Mouse (Mus musculus): ENCODE results near the gene Dnajb13. TPM values are rescaled to one million over a fixed set of nuclear protein-coding genes. Genes with fewer than 3 reads are reported as not detected.

Dnajb13 gene
- total RNA-seq, 1 experiment from 2014 or later, result 1.0 TPM

DNA sequence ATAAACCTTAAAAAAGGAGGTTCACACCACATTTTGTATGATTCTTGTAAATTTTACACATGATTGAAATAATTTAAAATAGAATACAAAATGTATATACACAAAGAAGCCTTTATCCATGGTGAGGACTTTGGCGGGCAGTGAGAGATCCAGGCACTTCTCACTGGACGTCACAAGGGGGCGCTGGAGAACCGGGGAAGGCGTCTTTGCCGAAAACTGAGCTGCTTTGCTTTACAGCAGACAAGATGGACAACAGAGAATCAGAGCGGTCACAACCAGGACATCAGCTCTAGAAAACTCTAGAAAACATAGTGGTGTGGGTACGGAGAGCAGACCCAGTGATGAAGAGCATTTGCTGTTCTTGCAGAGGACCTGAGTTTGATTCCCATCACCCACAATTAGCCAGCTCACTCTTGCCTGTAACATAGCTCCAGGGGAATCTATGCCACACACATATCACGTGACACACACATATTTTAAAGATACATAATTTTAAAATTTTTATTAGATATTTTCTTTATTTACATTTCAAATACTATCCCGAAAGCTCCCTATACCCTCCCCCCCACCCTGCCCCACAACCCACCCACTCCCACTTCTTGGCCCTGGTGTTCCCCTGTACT is 6.0 kb upstream of the Dnajb13 start:
- ATAC-seq (ENCODE audit: extremely low read depth, insufficient number of reproducible peaks, low FRiP score, poor library complexity, severe bottlenecking), result peak; percentile 94

DNA sequence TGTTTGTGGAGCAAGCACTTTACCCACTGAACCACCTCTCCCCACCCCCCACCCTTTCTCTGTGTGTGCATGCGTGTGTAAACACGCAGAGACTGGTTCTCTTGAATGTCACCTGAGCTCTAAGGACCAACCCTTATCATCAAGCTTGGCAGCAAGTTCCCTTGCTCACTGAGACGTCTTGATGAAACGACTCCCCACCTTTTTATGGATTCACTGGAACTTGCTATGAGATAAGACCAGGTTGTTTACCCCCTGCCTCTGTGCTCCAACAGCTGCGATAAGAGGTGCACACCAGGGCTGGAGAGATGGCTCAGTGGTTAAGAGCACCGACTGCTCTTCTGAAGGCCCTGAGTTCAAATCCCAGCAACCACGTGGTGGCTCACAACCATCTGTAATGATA is 5.4 kb upstream of the Dnajb13 start:
- no peak for ATAC-seq (ENCODE audit: extremely low read depth, insufficient number of reproducible peaks, low FRiP score, poor library complexity, severe bottlenecking)

DNA sequence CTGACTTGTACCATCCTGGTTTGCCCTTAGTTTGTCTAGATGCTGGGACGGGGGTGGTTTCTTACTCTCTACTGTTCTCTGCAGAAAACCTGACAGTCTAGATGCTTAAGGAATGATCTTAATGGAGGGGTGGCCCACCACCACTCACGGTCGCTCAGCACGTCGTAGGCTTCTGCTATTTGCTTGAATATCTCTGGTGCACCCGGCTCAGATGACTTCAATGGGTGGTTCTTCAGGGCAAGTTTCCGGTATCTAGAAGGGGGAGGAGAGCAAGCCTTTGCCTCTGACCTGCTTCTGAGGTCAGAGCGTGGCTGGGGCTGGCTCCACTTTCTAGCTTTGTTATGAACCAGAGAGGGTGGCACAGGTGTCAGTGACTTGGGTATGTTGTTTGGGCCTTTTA is 3.2 kb downstream of the Dnajb13 start:
- 0 out of 2 replicates have a peak, but pooled peaks have one; percentile 15 for ATAC-seq (ENCODE audit: extremely low read depth, insufficient number of reproducible peaks, low FRiP score, poor library complexity, severe bottlenecking)

DNA sequence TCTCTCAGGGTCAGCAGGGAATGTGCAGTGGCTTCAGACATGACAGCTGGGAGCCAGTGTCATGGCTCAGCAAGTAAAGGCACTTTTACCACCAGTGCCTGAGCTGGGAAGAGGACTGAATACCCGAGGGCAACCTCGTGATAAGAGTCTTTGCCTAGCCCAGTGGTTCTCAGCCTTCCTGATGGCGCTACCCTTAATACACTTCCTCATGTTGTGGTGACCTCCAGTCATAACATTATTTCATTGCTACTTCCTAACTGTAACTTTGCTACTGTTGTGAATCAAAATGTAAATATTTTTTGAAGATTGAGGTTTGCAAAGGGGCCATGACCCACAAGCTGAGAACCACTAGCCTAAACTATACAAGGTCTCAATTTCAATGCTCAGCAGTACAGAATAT is 6.1 kb downstream of the Dnajb13 start:
- no peak for ATAC-seq (ENCODE audit: extremely low read depth, insufficient number of reproducible peaks, low FRiP score, poor library complexity, severe bottlenecking)

DNA sequence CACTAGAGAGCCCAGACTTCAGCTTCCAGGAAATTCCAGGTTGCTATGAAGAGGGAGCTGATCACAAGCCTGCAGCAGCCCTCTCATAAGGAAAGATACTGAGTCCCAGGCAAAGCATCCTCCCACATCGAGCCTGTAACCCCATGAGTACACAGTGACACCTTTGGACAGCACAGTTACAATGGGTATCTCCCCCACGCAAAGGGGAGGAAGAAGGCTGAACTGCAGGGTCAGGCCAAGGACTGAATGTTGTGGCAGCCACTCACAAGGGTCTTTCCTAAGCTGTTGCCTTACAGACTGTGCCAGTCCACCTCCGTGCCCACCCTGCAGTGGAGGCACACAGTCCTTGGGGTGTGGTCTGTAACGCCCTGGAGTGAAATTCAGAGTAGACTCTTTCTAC is 8.3 kb downstream of the Dnajb13 start:
- no peak for ATAC-seq (ENCODE audit: extremely low read depth, insufficient number of reproducible peaks, low FRiP score, poor library complexity, severe bottlenecking)

DNA sequence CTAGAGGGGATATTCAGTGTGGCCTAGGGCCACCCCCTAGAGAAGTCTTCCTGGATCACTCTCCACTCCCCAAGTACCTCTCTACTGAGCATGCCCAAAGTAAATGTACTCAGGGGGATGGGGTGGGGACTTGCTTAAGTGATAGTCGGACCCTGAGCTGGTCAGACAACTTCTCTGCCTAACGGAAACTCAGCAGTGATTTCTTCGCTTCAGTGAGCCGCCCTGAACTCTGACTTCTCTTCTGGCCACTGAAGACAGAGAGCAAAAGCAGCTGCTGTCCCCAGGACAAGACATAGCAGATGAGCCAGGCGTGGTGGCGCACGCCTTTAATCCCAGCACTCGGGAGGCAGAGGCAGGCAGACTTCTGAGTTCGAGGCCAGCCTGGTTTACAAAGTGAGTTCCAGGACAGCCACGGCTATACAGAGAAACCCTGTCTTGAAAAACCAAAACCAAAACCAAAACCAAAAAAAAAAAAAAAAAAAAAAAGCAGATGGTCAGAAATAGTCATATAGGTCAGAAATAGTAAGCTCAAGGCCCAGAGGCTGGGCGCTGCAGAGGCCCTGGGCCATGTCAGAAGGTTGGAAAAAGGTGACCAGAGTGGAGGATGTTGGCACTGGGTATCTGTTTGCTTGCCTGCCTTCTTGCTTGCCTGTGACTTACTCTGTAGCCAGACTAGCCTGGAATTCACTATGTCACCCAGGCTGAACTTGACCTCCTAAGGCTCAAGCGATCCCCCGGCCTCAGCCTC is 9.8 kb downstream of the Dnajb13 start:
- ATAC-seq (ENCODE audit: extremely low read depth, insufficient number of reproducible peaks, low FRiP score, poor library complexity, severe bottlenecking), result no peak

DNA sequence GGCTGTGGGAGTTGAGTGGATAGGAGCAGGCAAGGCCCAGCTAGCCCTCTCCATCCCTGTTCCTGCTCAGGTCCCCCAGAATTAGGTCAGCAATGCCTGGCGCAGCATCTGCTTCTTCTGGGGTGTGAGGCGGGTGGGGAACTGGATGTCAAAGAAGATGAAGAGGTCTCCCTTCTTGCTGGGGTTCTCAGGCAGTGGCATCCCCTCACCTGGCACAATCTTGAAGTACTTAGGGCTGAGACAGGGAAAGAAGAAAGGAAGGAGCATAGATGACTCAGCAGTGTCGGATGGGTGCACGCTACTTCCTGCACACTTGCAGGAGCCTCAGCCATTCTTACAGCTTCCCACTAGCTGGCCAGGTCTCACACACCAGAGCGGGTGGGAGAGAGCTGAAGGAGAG is 11.7 kb downstream of the Dnajb13 start:
- peak; percentile 29; the same call in 1 of the 2 replicates for ATAC-seq (ENCODE audit: extremely low read depth, insufficient number of reproducible peaks, low FRiP score, poor library complexity, severe bottlenecking)

DNA sequence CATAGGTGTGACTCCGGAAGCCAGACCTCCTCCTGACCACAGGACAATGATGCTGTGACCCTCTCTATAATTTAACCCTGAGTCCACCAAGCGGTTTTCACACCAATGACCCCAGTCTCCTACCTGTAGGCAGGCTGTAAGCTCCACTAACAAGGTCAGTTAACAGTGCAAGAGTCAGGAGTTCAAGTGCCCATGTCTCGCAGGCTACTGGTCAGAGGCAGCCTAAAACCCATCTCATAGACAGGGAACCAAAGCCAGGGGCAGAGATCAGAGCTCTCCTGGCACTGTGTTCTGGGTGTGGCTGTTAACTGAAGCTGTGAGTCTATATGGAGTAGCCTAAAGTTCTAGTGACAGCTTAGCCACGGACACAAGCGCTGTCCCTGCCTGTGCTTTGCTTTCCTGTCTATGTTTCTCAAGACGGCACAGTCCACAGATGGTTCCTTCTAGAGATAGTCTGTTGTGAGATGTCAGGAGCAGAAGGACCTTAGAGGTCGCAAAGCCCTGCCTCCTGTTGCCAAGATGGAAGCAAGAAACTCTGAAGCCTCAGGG is 12.3 kb downstream of the Dnajb13 start:
- ATAC-seq (ENCODE audit: extremely low read depth, insufficient number of reproducible peaks, low FRiP score, poor library complexity, severe bottlenecking), result no peak

DNA sequence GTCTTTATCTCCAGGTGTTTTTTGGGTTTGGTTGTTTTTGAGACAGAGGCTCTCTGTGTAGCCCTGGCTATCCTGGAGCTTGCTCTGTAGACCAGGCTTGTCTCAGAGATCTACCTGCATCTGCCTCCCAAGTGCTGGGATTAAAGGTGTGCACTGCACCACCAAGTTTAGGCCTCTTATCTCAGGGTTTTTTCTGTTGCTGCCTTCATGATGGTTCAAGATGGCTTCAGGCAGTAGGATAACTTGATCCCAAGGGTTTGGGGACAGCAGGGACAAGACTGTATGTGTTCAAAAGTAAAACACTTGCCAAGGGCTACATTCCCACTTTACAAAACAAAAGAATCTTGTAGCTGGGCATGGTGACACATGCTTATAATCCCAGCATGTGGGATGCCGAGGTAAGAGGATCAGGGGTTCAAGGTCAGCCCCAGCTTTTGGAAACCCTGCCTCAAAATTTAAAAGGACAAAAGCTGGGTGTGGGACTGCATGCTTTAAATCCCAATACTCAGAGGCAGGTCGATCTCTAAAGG is 12.9 kb downstream of the Dnajb13 start:
- no peak for ATAC-seq (ENCODE audit: extremely low read depth, insufficient number of reproducible peaks, low FRiP score, poor library complexity, severe bottlenecking)

DNA sequence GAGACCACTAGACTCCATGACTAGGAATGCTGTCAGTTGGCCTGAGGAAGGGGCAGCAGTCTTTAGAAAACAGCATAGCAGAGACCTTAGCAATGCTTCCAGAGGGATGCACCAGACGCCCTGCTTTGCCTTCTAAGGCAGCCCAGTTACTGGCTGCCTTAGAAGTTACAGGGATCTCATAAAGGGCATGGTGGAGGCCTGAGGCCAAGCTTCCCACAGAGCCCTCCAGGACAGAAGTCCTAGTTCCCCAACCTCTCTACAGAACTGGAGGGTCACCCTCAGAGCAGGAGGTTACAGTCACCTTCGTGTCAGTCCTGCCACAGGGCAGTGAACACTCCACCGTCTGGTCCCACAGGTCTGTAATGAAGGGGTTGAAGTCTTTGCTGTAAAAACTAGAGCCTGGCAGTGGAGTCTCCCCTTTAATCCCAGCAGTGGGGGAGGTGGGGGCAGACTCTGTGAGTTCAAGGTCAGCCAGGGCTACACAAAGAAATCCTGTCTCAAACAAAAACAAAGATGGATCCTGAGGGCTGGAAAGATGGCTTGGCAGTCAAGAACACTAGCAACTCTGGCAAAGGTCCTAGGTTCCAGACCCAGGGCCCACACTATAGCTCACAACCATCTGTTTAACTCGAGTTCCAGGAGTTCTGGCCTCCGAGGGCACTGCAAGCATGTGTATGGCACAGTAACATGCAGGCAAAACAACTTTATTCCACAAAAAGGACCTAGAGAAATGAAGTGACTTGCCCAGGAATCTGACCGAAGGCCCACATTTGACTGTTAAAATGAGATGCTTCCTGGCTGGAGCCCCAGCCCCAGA is 13.5 kb downstream of the Dnajb13 start:
- ATAC-seq (ENCODE audit: extremely low read depth, insufficient number of reproducible peaks, low FRiP score, poor library complexity, severe bottlenecking), result no peak

DNA sequence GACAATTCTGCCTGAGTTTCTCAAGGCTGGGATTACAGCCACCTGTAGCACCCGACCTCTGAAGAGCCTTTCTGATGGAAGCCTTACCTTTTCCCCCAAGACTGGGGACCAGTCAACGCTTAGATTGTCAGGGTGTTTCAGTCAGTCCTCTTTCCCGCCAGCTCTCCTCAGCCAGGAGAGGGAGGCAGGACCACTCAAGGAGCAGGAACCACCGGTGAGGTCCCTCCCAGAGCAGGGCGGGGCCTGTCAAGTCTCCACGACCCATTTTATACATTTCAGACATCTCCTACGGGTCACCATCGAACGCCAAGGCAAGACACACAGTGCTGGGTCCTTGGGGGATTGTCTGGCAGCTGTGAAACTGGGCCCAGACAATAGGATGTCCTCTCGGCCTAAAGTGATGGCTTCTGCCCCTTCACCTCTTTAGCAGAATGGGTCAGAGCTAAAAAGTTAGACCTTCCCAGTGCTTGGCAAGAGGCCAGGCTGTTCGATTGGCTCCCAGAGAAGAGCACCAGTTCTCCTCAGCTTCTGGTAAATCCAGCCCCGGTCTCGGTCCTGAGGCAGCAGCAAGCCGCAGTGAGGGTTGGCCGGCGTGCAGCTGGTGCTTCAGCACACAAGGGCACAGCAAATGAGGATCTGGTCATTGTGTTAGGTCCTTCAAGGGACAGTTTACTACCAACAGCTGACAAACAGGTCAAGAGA is 14.3 kb downstream of the Dnajb13 start:
- no peak for ATAC-seq (ENCODE audit: extremely low read depth, insufficient number of reproducible peaks, low FRiP score, poor library complexity, severe bottlenecking)

DNA sequence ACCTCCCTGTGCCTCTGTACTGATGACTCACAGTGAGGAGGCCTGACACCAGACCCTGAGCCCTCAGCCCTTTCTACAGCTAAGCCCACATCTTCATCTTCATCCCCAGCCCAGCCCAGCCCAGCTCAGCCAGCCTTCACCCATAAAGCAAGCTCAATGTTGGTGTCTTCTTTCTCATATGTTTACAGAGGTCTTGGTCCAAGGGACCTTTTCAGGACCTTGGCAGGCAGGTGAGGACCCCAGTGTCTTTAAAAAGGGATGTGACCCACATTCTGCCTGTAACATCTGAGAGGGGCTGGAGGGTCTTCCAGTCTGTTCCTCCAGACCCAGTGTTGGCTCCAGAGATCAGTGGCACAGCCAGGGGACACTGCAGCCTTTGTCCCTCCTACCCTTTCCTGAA is 15.3 kb downstream of the Dnajb13 start:
- ATAC-seq (ENCODE audit: extremely low read depth, insufficient number of reproducible peaks, low FRiP score, poor library complexity, severe bottlenecking), result no peak

DNA sequence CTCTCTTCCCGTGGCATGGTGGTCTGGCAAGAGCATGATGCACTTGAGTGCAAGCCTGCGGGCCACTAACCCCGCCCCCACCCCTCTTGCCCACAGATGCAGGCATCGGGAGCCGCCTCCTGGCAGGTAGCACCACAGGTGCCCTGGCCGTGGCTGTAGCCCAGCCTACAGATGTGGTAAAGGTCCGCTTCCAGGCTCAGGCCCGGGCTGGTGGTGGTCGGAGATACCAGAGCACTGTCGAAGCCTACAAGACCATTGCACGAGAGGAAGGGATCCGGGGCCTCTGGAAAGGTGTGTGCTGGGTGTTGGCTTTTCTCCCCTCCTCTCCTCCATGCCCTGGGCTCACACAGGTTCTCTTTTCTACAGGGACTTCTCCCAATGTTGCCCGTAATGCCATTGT is 16.8 kb downstream of the Dnajb13 start:
- ATAC-seq (ENCODE audit: extremely low read depth, insufficient number of reproducible peaks, low FRiP score, poor library complexity, severe bottlenecking), result no peak

DNA sequence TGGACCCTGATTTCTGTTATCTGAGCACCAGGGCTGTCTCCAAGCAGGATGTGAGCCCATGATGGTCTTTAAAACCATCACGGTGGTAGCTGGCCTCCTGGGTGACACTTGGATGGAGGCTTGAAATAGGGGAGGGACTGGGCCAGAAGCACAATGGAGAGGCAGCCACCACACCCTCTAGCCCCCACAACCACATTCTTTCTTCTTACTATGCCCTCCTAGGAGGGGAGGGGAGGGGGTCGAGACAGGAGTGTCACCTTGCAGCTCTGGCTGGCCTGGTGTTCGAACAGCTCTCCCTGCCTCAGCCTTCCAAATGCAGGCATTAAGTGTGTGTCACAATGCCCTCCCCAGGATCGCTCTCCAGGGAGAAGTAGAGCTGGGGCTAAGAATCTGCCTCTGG is 17.4 kb downstream of the Dnajb13 start:
- no peak for ATAC-seq (ENCODE audit: extremely low read depth, insufficient number of reproducible peaks, low FRiP score, poor library complexity, severe bottlenecking)

DNA sequence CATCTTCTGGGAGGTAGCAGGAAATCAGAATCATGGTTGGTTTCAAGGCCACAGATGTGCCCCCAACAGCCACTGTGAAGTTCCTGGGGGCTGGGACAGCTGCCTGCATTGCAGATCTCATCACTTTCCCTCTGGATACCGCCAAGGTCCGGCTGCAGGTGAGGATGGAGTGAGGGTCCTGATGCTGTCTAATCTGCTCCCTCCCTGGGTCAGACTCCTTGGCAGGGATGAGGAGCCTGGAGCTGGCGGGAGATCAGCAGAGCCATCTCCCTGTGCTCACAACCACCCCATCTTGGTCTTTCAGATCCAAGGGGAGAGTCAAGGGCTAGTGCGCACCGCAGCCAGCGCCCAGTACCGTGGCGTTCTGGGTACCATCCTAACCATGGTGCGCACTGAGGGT is 18.0 kb downstream of the Dnajb13 start:
- no peak for ATAC-seq (ENCODE audit: extremely low read depth, insufficient number of reproducible peaks, low FRiP score, poor library complexity, severe bottlenecking)

DNA sequence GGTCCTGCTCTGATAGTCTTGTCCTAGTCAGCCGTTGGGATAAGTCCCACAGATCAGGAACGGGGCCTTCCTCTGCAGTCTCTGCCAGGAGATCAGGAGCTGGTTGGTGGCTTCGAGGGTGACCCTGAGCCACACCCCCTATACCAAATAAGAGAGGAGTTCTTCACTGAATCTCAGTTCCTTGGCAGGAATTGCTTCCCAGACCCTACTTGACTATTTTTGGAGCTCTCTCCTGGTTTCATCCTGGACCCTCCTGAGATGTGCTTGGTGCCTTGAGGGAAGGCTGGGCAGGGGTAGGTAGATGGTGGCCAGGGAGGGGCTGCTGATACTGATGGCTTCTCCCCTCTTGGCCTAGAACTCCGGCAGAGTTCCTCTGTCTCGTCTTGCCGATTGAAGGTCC is 18.4 kb downstream of the Dnajb13 start:
- no peak for ATAC-seq (ENCODE audit: extremely low read depth, insufficient number of reproducible peaks, low FRiP score, poor library complexity, severe bottlenecking)

DNA sequence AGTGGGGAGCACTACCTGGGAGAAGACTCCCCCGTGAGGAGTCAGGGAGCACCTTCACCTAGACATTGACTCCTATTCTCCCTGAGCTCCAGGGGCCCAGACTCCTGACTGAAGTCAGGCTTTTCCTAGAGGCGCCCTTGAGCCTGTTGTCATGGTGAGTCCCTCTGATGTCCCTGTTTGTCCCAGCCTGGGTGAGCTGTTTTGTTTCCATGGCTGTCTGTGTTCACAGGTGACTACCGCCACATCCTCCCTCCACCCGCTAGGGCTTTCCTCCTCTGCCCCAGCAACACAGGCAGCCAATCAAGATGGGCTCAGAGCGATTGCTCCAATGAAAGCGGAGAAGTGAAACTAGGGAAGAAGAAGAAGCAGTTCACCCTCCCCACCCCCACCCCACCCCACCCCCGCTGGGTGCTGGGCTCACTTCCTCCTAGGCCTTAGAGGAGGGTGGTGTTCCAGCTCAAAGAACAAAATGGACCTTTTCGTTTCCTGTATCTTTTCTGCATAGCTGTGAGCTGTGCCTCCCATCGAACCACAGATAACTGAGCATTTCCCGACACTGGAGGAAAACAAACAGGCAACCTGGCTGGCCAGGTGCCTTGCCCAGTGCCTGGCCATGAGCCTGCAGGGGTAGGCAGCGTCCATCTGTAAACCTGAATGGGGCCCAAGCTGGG is 19.0 kb downstream of the Dnajb13 start:
- peak; percentile 82 for ATAC-seq (ENCODE audit: extremely low read depth, insufficient number of reproducible peaks, low FRiP score, poor library complexity, severe bottlenecking)

DNA sequence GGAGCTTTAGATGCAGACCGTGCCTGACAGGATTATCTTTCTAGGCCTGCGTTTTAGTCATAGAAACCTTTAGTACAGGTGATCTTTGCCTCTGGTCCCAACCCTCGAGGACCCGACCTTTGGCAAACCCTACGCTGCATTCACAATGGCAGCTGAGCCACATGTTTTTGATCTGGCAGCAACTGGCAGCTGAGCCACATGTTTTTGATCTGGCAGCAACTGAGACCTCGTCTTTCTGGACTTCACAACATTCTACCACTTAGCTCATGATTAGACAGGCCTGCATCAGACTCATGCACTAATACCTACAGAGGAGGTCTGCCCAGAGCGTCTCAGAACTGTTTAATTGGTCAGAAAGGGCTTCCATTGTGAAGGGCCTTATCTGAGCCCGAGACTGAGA is 19.7 kb downstream of the Dnajb13 start:
- ATAC-seq (ENCODE audit: extremely low read depth, insufficient number of reproducible peaks, low FRiP score, poor library complexity, severe bottlenecking), result no peak

Data from neutrophil, adult 5-6 weeks (primary cell).